Mouse (Mus musculus) neural tube, embryonic 12.5 days (tissue): Measurements from ENCODE around the gene Iqub. TPM values are rescaled to one million over a fixed set of nuclear protein-coding genes. Genes with fewer than 3 reads are reported as not detected.

ENCODE experiments used
- ATAC-seq: fragments of 200-750 bp; cut with Nextera tagmentation; 2 replicates; pipeline ENCODE4 v1.8.0; 2017; ENCODE audit warnings: low read depth, mild to moderate bottlenecking, moderate TSS enrichment, moderate library complexity; ENCODE audit not compliant: low FRiP score
- H3K27ac ChIP-seq: fragments of 300-500 bp; sonication (generic); 2 replicates; pipeline ENCODE4 v1.5.1; 2016
- H3K27me3 ChIP-seq: fragments of 300-500 bp; sonication (generic); replicated peaks from 2 replicates; pipeline ENCODE4 v1.6.1; 2016; ENCODE audit warnings: mild to moderate bottlenecking
- H3K36me3 ChIP-seq: fragments of 300-500 bp; sonication (generic); 2 replicates; pipeline ENCODE4 v1.6.1; 2016; ENCODE audit warnings: mild to moderate bottlenecking
- H3K4me1 ChIP-seq: fragments of 300-500 bp; sonication (generic); 2 replicates; pipeline ENCODE4 v1.6.1; 2016
- H3K4me2 ChIP-seq: fragments of 300-500 bp; sonication (generic); replicated peaks from 2 replicates; pipeline ENCODE4 v1.6.1; 2016; ENCODE audit warnings: mild to moderate bottlenecking
- H3K4me3 ChIP-seq: fragments of 300-500 bp; sonication (generic); 2 replicates; pipeline ENCODE4 v1.5.1; 2016
- H3K9ac ChIP-seq: fragments of 300-500 bp; sonication (generic); 2 replicates; pipeline ENCODE4 v1.6.1; 2016; ENCODE audit warnings: mild to moderate bottlenecking
- H3K9me3 ChIP-seq: fragments of 300-500 bp; sonication (generic); 2 replicates; pipeline ENCODE4 v1.6.1; 2016; ENCODE audit warnings: mild to moderate bottlenecking
- WGBS: fragments of 180-500 bp; shearing (Covaris S2); methylation state at CpG from one replicate; pipeline ENCODE4 v1.1.7; 2016; 5-methylcytosine and 5-hydroxymethylcytosine counted together
- polyA plus RNA-seq: library from polyadenylated mRNA; unstranded; fragments of >200 nt; fragmentation: Nextera tagmentation; extraction: Ambion mirVana; gene quantifications from 2 replicates; pipeline ENCODE4 v1.2.1, GENCODE M21; 2016

Iqub gene
- polyA plus RNA-seq, 1 experiment from 2014 or later, result 0.10 TPM

- Histone ChIP-seq H3K4me3 (no peak overlapping the region), H3K4me1 (peaks cover 11% of the 10 kb centered on the region; the same call in 1 of the 2 replicates), H3K27ac (no peak overlapping the region), H3K4me2 (peak overlapping the region; percentile 29; the same call in 1 of the 2 replicates), H3K27me3 (no peaks in the 10 kb centered on the region), H3K9me3 (no peaks in the 10 kb centered on the region), H3K36me3 (no peaks in the 10 kb centered on the region), H3K9ac (no peak overlapping the region)
- no peak for ATAC-seq
- 69% methylated on average over 11 of the region's 11 CpGs for WGBS
Measured at GRCm38 (mm10) chr6:24530711-24531420, 16.0 kb upstream of the Iqub start.

- Histone ChIP-seq H3K9me3 (no peaks in the 10 kb centered on the region), H3K27ac (no peak overlapping the region), H3K27me3 (no peaks in the 10 kb centered on the region), H3K4me3 (no peak overlapping the region), H3K36me3 (no peaks in the 10 kb centered on the region), H3K4me1 (peaks cover 11% of the 10 kb centered on the region; the same call in 1 of the 2 replicates), H3K9ac (no peak overlapping the region), H3K4me2 (peak overlapping the region; percentile 29)
- 27% methylated on average over 4 of the region's 4 CpGs for WGBS
- no peak for ATAC-seq
Measured at GRCm38 (mm10) chr6:24530166-24530565, 15.3 kb upstream of the Iqub start.

DNA sequence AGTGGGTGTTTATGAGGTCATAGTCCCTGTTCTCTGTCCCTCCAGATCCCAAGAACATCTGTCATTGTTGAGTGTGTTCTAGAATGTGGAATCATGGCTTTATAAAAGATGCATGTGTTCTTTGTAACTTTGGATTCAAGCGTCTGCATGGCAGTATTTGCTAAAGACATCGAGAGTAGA is 13.1 kb upstream of the Iqub start, which contains the start of gene Asb15:
TSS of gene Asb15 (plus strand) at position 81 of the 180 bp plus-strand sequence.
- no peak; the same call in 1 of the 2 replicates for ATAC-seq
- no peaks in the 10 kb centered on the region for H3K27me3 ChIP-seq
- H3K4me2 ChIP-seq, result peak within 1 kb of the TSS; percentile 71
- WGBS, result 52% methylated on average over 2 of the region's 2 CpGs
- H3K9me3 ChIP-seq, result no peaks in the 10 kb centered on the region
- peak within 1 kb of the TSS; percentile 71 for H3K4me3 ChIP-seq
- H3K27ac ChIP-seq, result no peak within 1 kb of the TSS
- peak within 1 kb of the TSS; percentile 59 for H3K9ac ChIP-seq
- H3K4me1 ChIP-seq, result peaks cover 11% of the 10 kb centered on the region; the same call in 1 of the 2 replicates
- no peaks in the 10 kb centered on the region for H3K36me3 ChIP-seq

DNA sequence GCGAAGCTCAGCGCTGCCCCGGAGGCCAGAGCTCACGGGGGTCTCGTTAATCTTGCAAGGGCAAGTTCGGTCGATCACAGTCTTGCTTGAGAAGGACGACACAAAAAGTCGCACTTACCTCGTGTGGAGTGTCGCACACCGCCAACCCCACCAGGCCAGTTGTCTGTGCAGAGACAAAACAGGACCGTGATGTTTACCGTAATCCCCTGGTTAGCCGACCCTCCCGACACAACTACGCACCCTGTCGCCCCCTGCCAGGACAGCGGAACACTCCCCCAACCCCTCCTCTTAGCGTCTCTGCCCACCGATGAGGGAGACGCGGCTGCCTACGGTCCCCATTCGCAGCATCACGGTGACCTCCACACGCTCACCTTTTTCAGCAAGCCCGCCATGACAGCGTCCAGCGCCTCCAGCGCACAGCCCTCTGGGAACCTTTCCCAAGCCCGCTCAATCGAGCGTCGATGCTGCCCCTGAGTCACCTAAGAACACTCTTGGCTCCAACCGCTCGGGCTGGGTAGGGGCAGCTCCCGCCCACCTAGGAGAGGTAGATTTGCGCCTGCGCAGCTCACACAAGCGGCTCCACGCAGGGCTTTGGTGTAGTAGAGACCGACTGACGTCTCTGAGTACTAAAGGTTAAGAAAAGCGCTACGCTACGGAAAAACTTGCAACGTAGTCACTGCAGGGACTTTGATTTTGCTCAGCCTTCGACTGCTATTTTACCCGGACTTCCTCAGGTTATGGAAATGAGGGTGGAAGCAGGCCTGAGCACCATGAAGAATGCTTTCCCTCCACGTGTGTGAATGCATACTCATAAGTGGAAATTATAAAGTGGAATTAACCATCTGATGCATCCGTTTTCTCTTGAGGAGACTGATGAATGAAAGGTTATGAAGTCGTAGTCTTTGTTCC is 12.5 kb upstream of the Iqub start, which contains the start of gene Ndufa5:
TSS of gene Ndufa5 (minus strand) at position 859 of the 909 bp plus-strand sequence.
- Histone ChIP-seq H3K4me3 (peak within 1 kb of the TSS; percentile 71), H3K27me3 (no peaks in the 10 kb centered on the region), H3K36me3 (peaks cover 1% of the 10 kb centered on the region; the same call in 1 of the 2 replicates), H3K4me1 (peaks cover 11% of the 10 kb centered on the region; the same call in 1 of the 2 replicates), H3K4me2 (peak within 1 kb of the TSS; percentile 71), H3K9ac (peak within 1 kb of the TSS; percentile 59), H3K27ac (no peak within 1 kb of the TSS), H3K9me3 (no peaks in the 10 kb centered on the region)
- WGBS, result under 1% methylated on average over 53 of the region's 53 CpGs
- ATAC-seq, result peak; percentile 97

DNA sequence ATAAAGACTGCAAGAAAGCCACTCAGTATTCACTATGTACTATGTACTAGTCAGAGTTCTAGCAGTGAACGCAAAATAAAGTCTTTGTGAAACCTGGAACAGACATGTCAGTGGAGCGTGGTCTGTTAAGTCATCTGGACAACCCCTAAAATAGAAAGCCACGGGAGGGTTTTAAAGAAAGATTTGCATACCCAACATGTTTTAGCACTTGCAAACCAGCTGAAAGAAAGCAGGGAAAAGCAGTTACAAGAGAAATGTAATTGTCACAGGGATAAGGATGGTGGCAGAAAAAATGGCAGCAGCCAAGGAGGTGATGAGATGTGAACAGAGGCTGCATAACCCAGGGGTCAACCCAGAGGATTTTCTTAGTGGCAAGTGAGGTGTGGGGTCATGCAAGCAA is 10.8 kb upstream of the Iqub start:
- H3K36me3 ChIP-seq, result peaks cover 11% of the 10 kb centered on the region; the same call in 1 of the 2 replicates
- no peak for ATAC-seq
- H3K9ac ChIP-seq, result no peak overlapping the region
- H3K4me3 ChIP-seq, result no peak overlapping the region
- H3K4me2 ChIP-seq, result no peak overlapping the region
- H3K27me3 ChIP-seq, result no peaks in the 10 kb centered on the region
- H3K4me1 ChIP-seq, result peaks cover 11% of the 10 kb centered on the region; the same call in 1 of the 2 replicates
- WGBS, result 89% methylated on average over 3 of the region's 3 CpGs
- H3K9me3 ChIP-seq, result no peaks in the 10 kb centered on the region
- H3K27ac ChIP-seq, result no peak overlapping the region

DNA sequence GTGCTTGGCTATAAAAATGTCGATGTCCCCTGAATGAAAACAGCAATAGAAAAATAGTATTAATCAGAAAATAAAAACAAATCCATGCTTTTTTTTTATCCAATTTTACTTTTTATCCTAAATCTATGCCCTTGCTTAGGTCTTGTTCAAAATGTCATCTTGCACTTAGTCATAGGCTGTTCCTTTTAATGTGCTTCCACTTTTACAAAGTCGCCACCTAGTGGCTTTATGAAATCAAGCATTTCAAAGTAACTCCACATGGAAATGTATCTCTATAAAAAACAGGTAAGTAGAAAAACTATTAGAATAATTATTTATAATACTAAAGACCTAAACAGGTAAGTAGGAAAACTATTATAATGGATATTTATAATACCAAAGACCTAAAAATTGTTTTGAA is 1.3 kb upstream of the Iqub start:
- Histone ChIP-seq H3K27ac (no peak overlapping the region), H3K36me3 (peaks cover 16% of the 10 kb centered on the region), H3K4me2 (no peak overlapping the region), H3K4me3 (no peak overlapping the region), H3K4me1 (peaks cover 6% of the 10 kb centered on the region; the same call in 1 of the 2 replicates), H3K27me3 (no peaks in the 10 kb centered on the region), H3K9me3 (no peaks in the 10 kb centered on the region), H3K9ac (no peak overlapping the region)
- ATAC-seq, result peak; percentile 39; the same call in 1 of the 2 replicates
- 45% methylated on average over 2 of the region's 2 CpGs for WGBS

- H3K36me3 ChIP-seq, result no peaks in the 10 kb centered on the region
- WGBS, result 85% methylated on average over 2 of the region's 2 CpGs
- no peaks in the 10 kb centered on the region for H3K9me3 ChIP-seq
- ATAC-seq, result no peak
- H3K4me3 ChIP-seq, result no peak overlapping the region
- H3K4me2 ChIP-seq, result no peak overlapping the region
- no peaks in the 10 kb centered on the region for H3K4me1 ChIP-seq
- H3K9ac ChIP-seq, result no peak overlapping the region
- no peak overlapping the region for H3K27ac ChIP-seq
- H3K27me3 ChIP-seq, result no peaks in the 10 kb centered on the region
Measured at GRCm38 (mm10) chr6:24504141-24504540, 10.7 kb downstream of the Iqub start.

GRCm38 (mm10) chr6:24490341-24490740 is 24.5 kb downstream of the Iqub start:
- no peaks in the 10 kb centered on the region for H3K27me3 ChIP-seq
- H3K4me2 ChIP-seq, result no peak overlapping the region
- no peaks in the 10 kb centered on the region for H3K9me3 ChIP-seq
- H3K4me1 ChIP-seq, result no peaks in the 10 kb centered on the region
- no peaks in the 10 kb centered on the region for H3K36me3 ChIP-seq
- no peak for ATAC-seq
- no peak overlapping the region for H3K27ac ChIP-seq
- no peak overlapping the region for H3K4me3 ChIP-seq
- WGBS, result 32% methylated on average over 1 of the region's 1 CpGs
- H3K9ac ChIP-seq, result no peak overlapping the region

DNA sequence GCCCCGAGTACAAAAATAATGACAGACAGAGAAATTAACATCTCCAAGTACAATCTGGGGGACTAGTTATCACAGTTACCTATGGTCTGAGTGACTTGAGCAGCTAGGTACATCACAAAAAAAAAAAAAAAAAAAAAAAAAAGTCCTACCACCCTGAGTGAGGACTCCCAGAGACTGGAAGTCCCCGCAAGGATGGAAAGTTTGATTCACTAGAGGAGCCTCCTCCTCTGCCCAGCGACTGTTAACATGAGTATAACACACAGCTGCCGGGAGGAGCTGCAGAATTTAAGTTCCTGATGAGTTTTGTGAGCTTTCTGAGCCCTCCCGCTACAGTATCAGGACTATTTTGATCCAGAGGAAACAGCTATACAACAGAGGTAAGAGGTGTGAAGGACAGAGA is 28.3 kb downstream of the Iqub start:
- no peak overlapping the region for H3K4me2 ChIP-seq
- no peaks in the 10 kb centered on the region for H3K9me3 ChIP-seq
- H3K9ac ChIP-seq, result no peak overlapping the region
- no peaks in the 10 kb centered on the region for H3K27me3 ChIP-seq
- ATAC-seq, result no peak
- H3K27ac ChIP-seq, result no peak overlapping the region
- WGBS, result 73% methylated on average over 5 of the region's 5 CpGs
- no peaks in the 10 kb centered on the region for H3K36me3 ChIP-seq
- no peaks in the 10 kb centered on the region for H3K4me1 ChIP-seq
- H3K4me3 ChIP-seq, result no peak overlapping the region

GRCm38 (mm10) chr6:24470571-24471132 is 44.2 kb downstream of the Iqub start:
- 32% methylated on average over 1 of the region's 1 CpGs for WGBS
- ATAC-seq, result peak; percentile 77
- Histone ChIP-seq H3K9ac (no peak overlapping the region), H3K36me3 (no peaks in the 10 kb centered on the region), H3K4me3 (no peak overlapping the region), H3K4me1 (peaks cover 8% of the 10 kb centered on the region), H3K4me2 (no peak overlapping the region), H3K9me3 (no peaks in the 10 kb centered on the region), H3K27me3 (no peaks in the 10 kb centered on the region), H3K27ac (no peak overlapping the region)

- WGBS, result 83% methylated on average over 2 of the region's 2 CpGs
- no peak overlapping the region for H3K4me2 ChIP-seq
- no peak for ATAC-seq
- no peaks in the 10 kb centered on the region for H3K9me3 ChIP-seq
- no peak overlapping the region for H3K4me3 ChIP-seq
- H3K4me1 ChIP-seq, result peaks cover 8% of the 10 kb centered on the region
- H3K36me3 ChIP-seq, result no peaks in the 10 kb centered on the region
- no peaks in the 10 kb centered on the region for H3K27me3 ChIP-seq
- no peak overlapping the region for H3K9ac ChIP-seq
- H3K27ac ChIP-seq, result no peak overlapping the region
Measured at GRCm38 (mm10) chr6:24470135-24470534, 44.7 kb downstream of the Iqub start.

- Histone ChIP-seq H3K27ac (no peak overlapping the region), H3K4me1 (no peaks in the 10 kb centered on the region), H3K9ac (no peak overlapping the region), H3K27me3 (no peaks in the 10 kb centered on the region), H3K4me3 (no peak overlapping the region), H3K4me2 (no peak overlapping the region), H3K36me3 (no peaks in the 10 kb centered on the region), H3K9me3 (no peaks in the 10 kb centered on the region)
- no peak for ATAC-seq
- WGBS, result 56% methylated on average over 7 of the region's 7 CpGs
Measured at GRCm38 (mm10) chr6:24456097-24456496, 58.8 kb downstream of the Iqub start.
